Mouse (Mus musculus) kidney, adult 2 months (tissue): ENCODE results near the gene Itih4.

ENCODE experiments used
- CTCF ChIP-seq: fragments of 200-500 bp; conservative IDR thresholded peaks from 2 replicates; pipeline ENCODE4 v1.5.1; 2011; ENCODE audit warnings: low read depth, mild to moderate bottlenecking, control low read depth, low read length, moderate library complexity, mixed read lengths; ENCODE audit not compliant: insufficient read depth, insufficient read length
- POLR2A ChIP-seq: fragments of 200-500 bp; IDR thresholded peaks from one replicate; pipeline ENCODE4 v1.6.1; 2011; ENCODE audit warnings: low read depth, low read length, control low read depth

- no peak for TF ChIP-seq CTCF
- TF ChIP-seq POLR2A = no peak
These were observed 21.6 kb downstream of the Itih4 start for GRCm38 (mm10) chr14:30907814-30908265.
